In the genomic region with DNA sequence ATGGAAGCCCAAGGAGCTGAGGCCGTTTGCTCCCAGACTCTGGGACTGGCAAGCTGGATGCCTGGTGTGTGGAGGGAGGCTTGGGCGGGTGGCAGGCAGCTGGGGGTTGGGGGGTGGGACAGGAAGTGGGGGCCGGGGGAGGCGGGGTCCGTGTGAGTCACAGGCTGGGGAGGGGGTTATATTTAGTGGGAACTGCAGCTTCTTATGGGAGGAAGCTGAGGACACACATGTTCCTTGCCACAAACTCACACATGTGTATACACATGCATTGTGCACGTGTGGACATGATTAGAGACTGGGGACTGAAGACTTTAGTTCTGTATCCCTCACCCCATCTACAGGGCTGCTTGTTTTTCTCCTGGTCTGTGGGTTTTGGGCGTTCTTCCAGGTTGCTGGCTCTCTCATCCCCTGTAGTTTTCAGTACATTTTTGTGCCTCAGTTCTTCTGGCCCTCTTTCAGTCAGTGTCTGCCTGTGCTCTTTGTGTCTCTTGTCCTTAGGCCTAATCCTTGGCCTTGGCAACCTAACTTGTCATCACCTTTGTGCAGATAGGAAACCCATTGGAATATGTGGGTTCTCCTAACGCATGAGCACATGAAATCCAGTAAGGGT, we compare ENCODE assay signal across 8 mouse cellular contexts. TPM values are rescaled to one million over a fixed set of nuclear protein-coding genes. Genes with fewer than 3 reads are reported as not detected.
DNase-seq lines count a peak whose midpoint lies in the region; ATAC-seq and TF ChIP-seq lines count a peak whose summit lies in the region.

No protein-coding gene starts in this region.

- TF ChIP-seq CTCF in gastrocnemius, adult 2 months (IDR thresholded peaks at IDR 0.05) = no peak
- TF ChIP-seq CTCF in intestine, postnatal 0 days (IDR thresholded peaks at IDR 0.05; ENCODE audit: low read depth) = no peak

- no peaks in the 10 kb centered on the region for H3K36me3 ChIP-seq in intestine, postnatal 0 days (ENCODE audit: control insufficient read depth, insufficient read depth)
- no peaks in the 10 kb centered on the region for H3K36me3 ChIP-seq in neural tube, embryonic 13.5 days

- H3K9me3 ChIP-seq in intestine, postnatal 0 days (ENCODE audit: control insufficient read depth) = no peaks in the 10 kb centered on the region
- no peaks in the 10 kb centered on the region for H3K9me3 ChIP-seq in neural tube, embryonic 13.5 days

- WGBS in intestine, postnatal 0 days = 32% methylated on average over 8 of the region's 8 CpGs
- 18% methylated on average over 8 of the region's 8 CpGs for WGBS in neural tube, embryonic 13.5 days

- peak overlapping the region; percentile 79 for H3K27ac ChIP-seq in gastrocnemius, adult 2 months
- H3K27ac ChIP-seq in intestine, postnatal 0 days (ENCODE audit: low read depth, low read length) = no peak overlapping the region; the same call in none of the 2 replicates
- H3K27ac ChIP-seq in neural tube, embryonic 13.5 days (replicated peaks) = peak overlapping the region; percentile 96

- ATAC-seq in intestine, postnatal 0 days = no peak
- no peak for ATAC-seq in neural tube, embryonic 13.5 days (ENCODE audit: low read depth)

- H3K27me3 ChIP-seq in intestine, postnatal 0 days (replicated peaks; ENCODE audit: control insufficient read depth, insufficient read depth, low read length) = peaks cover 17% of the 10 kb centered on the region
- H3K27me3 ChIP-seq in neural tube, embryonic 13.5 days = no peaks in the 10 kb centered on the region

- peak overlapping the region; percentile 72; the same call in 1 of the 2 replicates for H3K4me3 ChIP-seq in gastrocnemius, adult 2 months
- no peak overlapping the region for H3K4me3 ChIP-seq in intestine, postnatal 0 days (ENCODE audit: low read depth, low read length)
- H3K4me3 ChIP-seq in neural tube, embryonic 13.5 days = peak overlapping the region; percentile 79

- peak overlapping the region; percentile 58; the same call in 1 of the 2 replicates for H3K4me2 ChIP-seq in intestine, postnatal 0 days (replicated peaks; ENCODE audit: low read depth)
- H3K4me2 ChIP-seq in neural tube, embryonic 13.5 days = peak overlapping the region; percentile 79

- intact Hi-C loops in gastrocnemius, adult 2 months (cut with DNase I) = no loop called here
- intact Hi-C loops in gastrocnemius, postnatal 14 days (cut with DNase I; ENCODE audit: low total_unique reads) = no loop called here

- 0 out of 2 replicates have a peak, but pooled peaks cover 5% of the 10 kb centered on the region for H3K4me1 ChIP-seq in intestine, postnatal 0 days (replicated peaks; ENCODE audit: control insufficient read depth, insufficient read depth, low read length)
- peaks cover 73% of the 10 kb centered on the region for H3K4me1 ChIP-seq in neural tube, embryonic 13.5 days (replicated peaks)

- no peak for DNase-seq in gastrocnemius, adult 2 months
- no peak for DNase-seq in gastrocnemius, postnatal 14 days
- peak; percentile 52 for DNase-seq in right cerebral cortex, postnatal 4 days
- DNase-seq in right cerebral cortex, postnatal 36 days (ENCODE audit: low spot score in 2 of 2) = no peak
- no peak for DNase-seq in testis, postnatal 10 days (ENCODE audit: low spot score)
- DNase-seq in ovary, adult 18-20 months (ENCODE audit: low spot score) = no peak

- H3K9ac ChIP-seq in intestine, postnatal 0 days (ENCODE audit: low read depth, low read length) = 0 out of 2 replicates have a peak overlapping the region, but pooled peaks have one; percentile 11
- peak overlapping the region; percentile 98 for H3K9ac ChIP-seq in neural tube, embryonic 13.5 days

RNA-seq across cellular contexts. Expression of a gene that starts 3.4 kb away (rescaled TPM):
- 1 to 10 TPM; 3.2 to 5.2 TPM for total RNA-seq in gastrocnemius, adult 2 months (2021)
- 1 to 10 TPM; 8.7 to 9.2 TPM for total RNA-seq in gastrocnemius, postnatal 14 days (2021)
- polyA plus RNA-seq in intestine, postnatal 0 days (2015; fragmentation: Nextera tagmentation; extraction: Ambion mirVana) = 1.4 and 1.8 TPM in 2 replicates
- 23.1 and 23.5 TPM in 2 replicates for polyA plus RNA-seq in neural tube, embryonic 13.5 days (2015; fragmentation: Nextera tagmentation; extraction: Ambion mirVana)

RNA-seq across cellular contexts. Expression of a gene that starts 4.9 kb away (rescaled TPM):
- total RNA-seq in gastrocnemius, adult 2 months (2021) = 100 to 1,000 TPM; 266 to 502 TPM
- 100 to 1,000 TPM; 266 to 408 TPM for total RNA-seq in gastrocnemius, postnatal 14 days (2021)
- polyA plus RNA-seq in intestine, postnatal 0 days (2015; fragmentation: Nextera tagmentation; extraction: Ambion mirVana) = 203 and 215 TPM in 2 replicates
- polyA plus RNA-seq in neural tube, embryonic 13.5 days (2015; fragmentation: Nextera tagmentation; extraction: Ambion mirVana) = 58.2 and 60.9 TPM in 2 replicates

RNA-seq across cellular contexts. Expression of a gene that starts 19.7 kb away (rescaled TPM):
- total RNA-seq in gastrocnemius, adult 2 months (2021) = 1 to 10 TPM; 3.6 to 5.0 TPM
- total RNA-seq in gastrocnemius, postnatal 14 days (2021) = 1 to 10 TPM; 5.1 to 7.8 TPM
- 9.1 TPM in 2 replicates for polyA plus RNA-seq in intestine, postnatal 0 days (2015; fragmentation: Nextera tagmentation; extraction: Ambion mirVana)
- 26.7 and 28.8 TPM in 2 replicates for polyA plus RNA-seq in neural tube, embryonic 13.5 days (2015; fragmentation: Nextera tagmentation; extraction: Ambion mirVana)

RNA-seq across cellular contexts. Expression of a gene that starts 24.6 kb away (rescaled TPM):
- total RNA-seq in gastrocnemius, adult 2 months (2021) = 10 to 100 TPM; 19.2 to 21.8 TPM
- 10 to 100 TPM; 20.4 to 20.7 TPM for total RNA-seq in gastrocnemius, postnatal 14 days (2021)
- polyA plus RNA-seq in intestine, postnatal 0 days (2015; fragmentation: Nextera tagmentation; extraction: Ambion mirVana) = 32.6 and 37.7 TPM in 2 replicates
- polyA plus RNA-seq in neural tube, embryonic 13.5 days (2015; fragmentation: Nextera tagmentation; extraction: Ambion mirVana) = 74.2 and 76.3 TPM in 2 replicates

RNA-seq across cellular contexts. Expression of a gene that starts 29.2 kb away (rescaled TPM):
- 100 to 1,000 TPM; 194 to 232 TPM for total RNA-seq in gastrocnemius, adult 2 months (2021)
- 100 to 1,000 TPM; 170 to 180 TPM for total RNA-seq in gastrocnemius, postnatal 14 days (2021)
- polyA plus RNA-seq in intestine, postnatal 0 days (2015; fragmentation: Nextera tagmentation; extraction: Ambion mirVana) = 1,065 and 1,136 TPM in 2 replicates
- 679 and 746 TPM in 2 replicates for polyA plus RNA-seq in neural tube, embryonic 13.5 days (2015; fragmentation: Nextera tagmentation; extraction: Ambion mirVana)
